Mouse (Mus musculus): ENCODE data around the gene Fgd5. TPM values are rescaled to one million over a fixed set of nuclear protein-coding genes. Genes with fewer than 3 reads are reported as not detected.

The Fgd5 gene
- total and polyA plus RNA-seq, 3 experiments: not detected

DNA sequence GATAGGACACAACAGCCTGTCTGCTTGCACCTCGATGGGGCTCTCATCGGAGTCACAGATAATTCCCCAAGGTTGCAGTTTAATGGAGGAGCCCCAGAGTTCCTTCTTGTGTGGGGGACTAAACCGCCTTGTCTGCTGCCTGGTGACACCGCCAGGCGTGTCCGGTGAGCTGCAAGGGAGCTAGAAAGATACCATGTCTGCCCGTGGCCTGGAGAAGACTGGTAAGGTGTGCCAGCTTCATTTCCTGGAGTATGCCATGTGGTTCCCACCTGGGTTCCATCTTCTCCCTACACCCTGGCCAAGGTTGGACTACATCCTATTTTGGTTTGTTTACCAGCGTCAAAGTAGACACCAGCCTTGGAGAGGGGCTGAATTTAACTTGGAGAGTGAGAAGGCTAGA is 11.4 kb downstream of the Fgd5 start:
- no peak overlapping the region for H3K27ac ChIP-seq (ENCODE audit: insufficient read depth, low read depth)
- dilution Hi-C loops (cut with MboI; ENCODE audit: extremely low pct_ligation_motif_present, extremely low pct_unique_long_range_greater_than_20kb, low sequenced_read_pairs): no loop called here
- H3K9ac ChIP-seq (ENCODE audit: insufficient read depth, low read depth): no peak overlapping the region
- in situ Hi-C loops (cut with MboI; ENCODE audit: low pct_ligation_motif_present, low pct_unique_long_range_greater_than_20kb, low sequenced_read_pairs): no loop called here
- H3K79me2 ChIP-seq (replicated peaks; ENCODE audit: control insufficient read depth, extremely low read depth, insufficient read depth, poor library complexity, severe bottlenecking): no peaks in the 10 kb centered on the region
- H3K4me1 ChIP-seq (ENCODE audit: control insufficient read depth in 1 of 2, insufficient read depth in 2 of 2): peaks cover 0 to 16% of the 10 kb centered on the region in 2 experiments; a peak in 2 of 4 replicates
- no peaks in the 10 kb centered on the region for H3K9me3 ChIP-seq (replicated peaks; ENCODE audit: low read length)
- peaks cover 37% of the 10 kb centered on the region for H3K27me3 ChIP-seq (replicated peaks)
- TF ChIP-seq USF1 (IDR thresholded peaks at IDR 0.05; ENCODE audit: low read depth, low read length) (no peak), MYC (IDR thresholded peaks at IDR 0.05; ENCODE audit: low read depth, low read length) (no peak), MEF2A (IDR thresholded peaks at IDR 0.05; ENCODE audit: borderline replicate concordance, low read depth, low read length) (no peak), E2F4 (IDR thresholded peaks at IDR 0.05; ENCODE audit: insufficient replicate concordance, low read depth, low read length) (no peak), UBTF (IDR thresholded peaks at IDR 0.05; ENCODE audit: low read depth, low read length) (no peak), MAZ (IDR thresholded peaks at IDR 0.05; ENCODE audit: low read depth, low read length) (no peak), MXI1 (IDR thresholded peaks at IDR 0.05; ENCODE audit: low read depth, low read length) (no peak), ELF1 (IDR thresholded peaks at IDR 0.05; ENCODE audit: low read depth, low read length) (no peak), BHLHE40 (IDR thresholded peaks at IDR 0.05; ENCODE audit: low read depth, low read length) (no peak), ZC3H11A (IDR thresholded peaks at IDR 0.05; ENCODE audit: low read depth, low read length) (no peak), JUN (IDR thresholded peaks at IDR 0.05; ENCODE audit: insufficient read depth, low read depth, low read length) (no peak)
- no peaks in the 10 kb centered on the region for H3K36me3 ChIP-seq (replicated peaks in 1 of 2; ENCODE audit: control insufficient read depth in 1 of 2, insufficient read depth in 1 of 2, low read length in 1 of 2)
- no peak overlapping the region for H3K4me3 ChIP-seq (replicated peaks in 1 of 3; ENCODE audit: low read depth in 2 of 3, low read length in 2 of 3, poor library complexity in 1 of 3)
- no peak for DNase-seq (ENCODE audit: extremely low read depth)
- H3K4me2 ChIP-seq (ENCODE audit: insufficient read depth, low read depth, poor library complexity, severe bottlenecking): no peak overlapping the region

DNA sequence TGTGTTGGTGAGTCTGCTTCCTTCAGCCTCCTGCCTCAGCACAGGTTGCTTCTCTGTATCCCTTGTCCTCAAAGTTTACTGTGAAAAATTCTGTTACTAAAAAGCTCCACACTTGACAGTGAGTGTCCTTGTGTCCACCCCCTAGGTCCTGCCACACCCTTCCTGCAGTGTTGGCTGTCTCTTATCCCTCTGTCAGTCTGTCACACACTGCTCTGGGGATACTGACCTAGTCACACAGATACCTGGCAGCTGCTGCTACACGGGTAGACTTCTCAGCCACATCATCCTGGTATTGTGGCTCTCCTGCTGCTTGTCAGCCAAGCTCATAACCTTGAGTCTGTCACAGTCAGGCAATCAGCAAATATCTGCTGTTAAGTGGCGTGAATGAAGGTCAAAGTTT is 14.1 kb downstream of the Fgd5 start:
- Histone ChIP-seq H3K27me3 (replicated peaks) (peaks cover 38% of the 10 kb centered on the region), H3K4me1 (ENCODE audit: control insufficient read depth in 1 of 2, insufficient read depth in 2 of 2) (peaks cover 0 to 16% of the 10 kb centered on the region in 2 experiments; a peak in 2 of 4 replicates), H3K9me3 (replicated peaks; ENCODE audit: low read length) (no peaks in the 10 kb centered on the region), H3K79me2 (replicated peaks; ENCODE audit: control insufficient read depth, extremely low read depth, insufficient read depth, poor library complexity, severe bottlenecking) (no peaks in the 10 kb centered on the region), H3K27ac (ENCODE audit: insufficient read depth, low read depth) (no peak overlapping the region), H3K9ac (ENCODE audit: insufficient read depth, low read depth) (no peak overlapping the region), H3K4me3 (replicated peaks in 1 of 3; ENCODE audit: low read depth in 2 of 3, low read length in 2 of 3, poor library complexity in 1 of 3) (no peak overlapping the region), H3K36me3 (replicated peaks in 1 of 2; ENCODE audit: control insufficient read depth in 1 of 2, insufficient read depth in 1 of 2, low read length in 1 of 2) (no peaks in the 10 kb centered on the region), H3K4me2 (ENCODE audit: insufficient read depth, low read depth, poor library complexity, severe bottlenecking) (no peak overlapping the region)
- DNase-seq (ENCODE audit: extremely low read depth): no peak
- dilution Hi-C loops (cut with MboI; ENCODE audit: extremely low pct_ligation_motif_present, extremely low pct_unique_long_range_greater_than_20kb, low sequenced_read_pairs): no loop called here
- TF ChIP-seq PAX5 (IDR thresholded peaks at IDR 0.05; ENCODE audit: low read length): no peak
- no peak for TF ChIP-seq TBP (conservative IDR thresholded peaks at IDR 0.05; ENCODE audit: low read depth, low read length)
- TF ChIP-seq SMC3 (IDR thresholded peaks at IDR 0.05; ENCODE audit: low read depth, low read length): no peak
- TF ChIP-seq POLR2AphosphoS2 (IDR thresholded peaks at IDR 0.05; ENCODE audit: low read depth, low read length): no peak
- TF ChIP-seq MAZ (IDR thresholded peaks at IDR 0.05; ENCODE audit: low read depth, low read length): no peak
- TF ChIP-seq CHD1 (IDR thresholded peaks at IDR 0.05; ENCODE audit: low read depth, low read length): no peak
- no peak for TF ChIP-seq MXI1 (IDR thresholded peaks at IDR 0.05; ENCODE audit: low read depth, low read length)
- no peak for TF ChIP-seq USF1 (IDR thresholded peaks at IDR 0.05; ENCODE audit: low read depth, low read length)
- no peak for TF ChIP-seq BHLHE40 (IDR thresholded peaks at IDR 0.05; ENCODE audit: low read depth, low read length)
- no peak for TF ChIP-seq MAX (IDR thresholded peaks at IDR 0.05; ENCODE audit: low read length)
- no peak for TF ChIP-seq E2F4 (IDR thresholded peaks at IDR 0.05; ENCODE audit: insufficient replicate concordance, low read depth, low read length)
- no peak for TF ChIP-seq HCFC1 (IDR thresholded peaks at IDR 0.05; ENCODE audit: low read depth, low read length)
- no peak for TF ChIP-seq EP300 (IDR thresholded peaks at IDR 0.05; ENCODE audit: low read length)
- in situ Hi-C loops (cut with MboI; ENCODE audit: low pct_ligation_motif_present, low pct_unique_long_range_greater_than_20kb, low sequenced_read_pairs): no loop called here

All from CH12.LX (cell line).